Mouse (Mus musculus): ENCODE measurements around the gene Olfr344.

- no peak for TF ChIP-seq CTCF (IDR thresholded peaks at IDR 0.05; ENCODE audit: borderline replicate concordance, extremely low read depth, insufficient read depth, insufficient read length)
- no peak for TF ChIP-seq POLR2A (IDR thresholded peaks at IDR 0.05; ENCODE audit: borderline replicate concordance, extremely low read depth, insufficient read depth, insufficient read length, poor library complexity, severe bottlenecking)
These were observed 560 bp downstream of the Olfr344 start for GRCm38 (mm10) chr2:36567022-36567421.

All from brain, embryonic 14.5 days (tissue).